Mouse (Mus musculus) adrenal gland, postnatal 25 days (tissue): ENCODE measurements at regions not wholly inside any gene's neighbourhood (a gene's known extent, or its start where the extent isn't known, plus 50 kb on each side); places are given as distances from the start of the nearest gene placed in this dataset.

Experiments used
- DNase-seq: peaks from one replicate; pipeline ENCODE4 v3.0.0; 2021; ENCODE audit warnings: mixed read lengths

- DNase-seq, result no peak
These were observed 141.4 kb downstream of the Irs2 start for GRCm38 (mm10) chr8:10866696-10867395.

- no peak for DNase-seq
These were observed 142.2 kb downstream of the Irs2 start for GRCm38 (mm10) chr8:10865941-10866513.

- no peak for DNase-seq
These were observed 142.8 kb downstream of the Irs2 start for GRCm38 (mm10) chr8:10865415-10865821.

DNA sequence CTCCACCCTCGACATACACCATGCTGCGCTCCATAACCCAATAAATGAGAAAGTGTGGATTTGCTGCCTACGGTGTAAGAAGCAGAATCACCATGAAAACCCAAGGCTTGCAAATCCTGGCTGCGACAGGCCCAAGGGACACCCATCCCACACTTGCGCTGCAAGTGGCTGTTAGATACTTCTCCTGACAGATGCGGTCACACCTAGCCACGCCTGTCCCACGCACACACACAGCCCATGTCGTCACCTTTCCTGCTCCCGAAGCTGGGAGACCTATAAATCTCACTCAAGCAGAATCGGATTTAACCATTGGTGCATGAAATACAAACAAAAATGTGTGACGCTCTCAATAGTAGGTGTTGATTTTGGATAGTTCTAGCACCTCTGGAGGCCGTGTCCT lies 145.8 kb downstream of the Irs2 start:
- DNase-seq, result no peak

- no peak for DNase-seq
These were observed 147.4 kb downstream of the Irs2 start for GRCm38 (mm10) chr8:10860810-10861209.

- DNase-seq, result no peak
These were observed 150.4 kb downstream of the Irs2 start for GRCm38 (mm10) chr8:10857874-10858273.

DNA sequence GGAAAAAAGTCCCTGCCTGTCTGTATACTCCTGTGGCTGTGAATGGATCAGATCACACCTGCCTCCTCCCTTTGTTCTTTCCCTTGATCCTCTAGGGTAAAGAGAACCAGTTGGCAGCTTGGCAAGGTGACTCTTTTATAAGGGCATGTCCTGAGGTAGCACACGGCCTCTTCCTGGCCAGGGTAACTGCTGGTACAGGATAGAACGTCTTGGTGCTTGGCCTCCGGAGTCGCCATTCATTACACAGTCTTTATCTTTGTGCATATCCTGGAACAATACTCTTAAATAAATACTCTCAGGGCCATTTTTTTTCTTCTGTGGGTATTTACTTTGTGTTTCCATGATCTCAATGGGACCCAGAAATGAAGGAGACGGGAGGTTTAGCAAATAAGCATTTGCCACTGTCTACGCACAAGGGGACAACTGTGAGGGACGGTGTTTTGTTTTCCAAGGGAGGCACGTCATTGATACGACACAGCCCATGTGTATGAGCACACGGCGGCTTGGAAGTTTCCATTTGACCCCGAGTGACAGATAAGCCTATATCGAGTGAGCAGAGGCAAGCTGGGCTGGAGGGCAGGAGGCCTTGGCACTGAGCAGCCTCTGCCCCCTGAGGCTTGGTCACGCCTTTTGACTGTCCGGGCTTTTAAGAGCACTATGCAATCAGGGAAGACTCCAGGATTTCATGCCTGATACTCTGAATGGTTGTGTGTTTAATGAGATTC lies 151.1 kb downstream of the Irs2 start:
- no peak for DNase-seq

GRCm38 (mm10) chr8:10855696-10856095 lies 152.6 kb downstream of the Irs2 start:
- DNase-seq, result no peak

DNA sequence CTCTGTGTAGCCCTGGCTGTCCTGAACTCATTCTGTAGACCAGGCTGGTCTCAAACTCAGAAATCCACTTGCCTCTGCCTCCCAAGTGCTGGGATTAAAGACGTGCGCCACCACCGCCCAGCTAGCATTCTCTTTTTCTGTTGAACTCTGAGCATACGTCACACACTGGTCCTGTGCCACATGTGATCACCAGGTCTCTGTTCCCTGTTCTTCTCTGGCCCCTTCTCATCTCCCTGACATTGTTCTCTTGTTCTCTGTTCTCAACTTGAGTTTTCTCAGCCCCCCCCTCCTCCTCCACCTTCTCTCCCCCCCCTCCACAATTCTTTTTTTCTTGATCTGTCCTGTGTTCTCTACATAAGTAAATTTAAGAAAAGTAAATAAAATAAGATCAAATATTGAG lies 153.1 kb downstream of the Irs2 start:
- no peak for DNase-seq

DNA sequence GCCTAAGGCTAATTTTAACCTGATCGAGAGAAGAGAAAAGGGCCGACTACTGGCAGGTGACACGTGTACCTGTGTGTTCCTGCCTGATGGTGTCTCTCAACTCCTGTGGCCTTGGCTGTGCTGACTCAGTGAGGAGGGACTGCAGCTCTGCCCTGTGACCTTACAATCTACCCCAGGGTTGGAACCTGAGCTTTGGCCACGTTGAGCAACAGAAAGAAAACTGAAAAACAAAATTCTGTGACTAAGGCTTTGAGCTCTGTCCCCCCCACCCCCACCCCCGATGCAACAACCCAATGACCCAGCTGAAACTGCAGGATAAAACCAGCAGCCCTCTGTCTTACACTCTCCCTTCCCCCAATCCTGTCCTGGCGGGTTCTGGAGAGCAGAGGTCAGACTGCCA lies 153.7 kb downstream of the Irs2 start:
- no peak for DNase-seq

- no peak for DNase-seq
These were observed 154.4 kb downstream of the Irs2 start for GRCm38 (mm10) chr8:10853901-10854300.

DNA sequence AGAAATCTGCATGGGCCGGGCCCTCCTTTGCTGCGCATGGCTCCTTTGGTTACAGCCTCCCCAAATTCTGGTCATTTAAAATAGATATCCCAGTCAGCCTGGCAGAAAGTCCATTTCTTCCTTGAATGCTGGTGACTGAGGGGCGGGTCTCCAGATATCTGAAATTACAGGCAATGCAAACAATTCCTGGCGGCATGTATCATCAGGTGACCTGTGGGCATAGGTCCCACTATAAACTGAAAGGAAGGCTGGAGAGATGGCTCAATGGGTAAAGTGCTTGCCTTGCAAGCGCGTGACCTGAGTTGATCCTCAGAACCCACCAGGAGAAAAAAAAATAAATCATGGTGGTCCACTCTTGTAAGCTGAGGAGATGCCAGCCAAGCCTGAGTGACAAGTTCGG lies 158.3 kb downstream of the Irs2 start:
- no peak for DNase-seq

DNA sequence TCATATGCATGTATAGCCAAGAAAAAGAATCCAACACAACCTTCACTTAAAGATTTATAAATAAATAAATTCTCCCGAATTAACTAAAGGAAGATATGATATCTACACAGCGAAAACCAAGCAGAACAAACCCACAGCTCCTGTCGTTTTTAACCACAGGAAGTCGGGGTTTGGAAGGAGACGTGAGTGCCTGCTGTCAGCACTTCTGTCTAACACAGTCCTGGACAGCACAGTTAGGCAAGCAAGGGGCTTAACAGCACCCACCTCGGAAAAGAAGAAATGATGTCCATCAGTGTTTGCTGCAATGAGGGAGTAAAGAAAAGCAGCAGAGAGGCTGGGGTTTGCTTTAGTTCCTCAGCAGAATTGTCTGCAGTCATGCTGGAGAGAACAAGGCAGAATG lies 162.7 kb downstream of the Irs2 start:
- no peak for DNase-seq

GRCm38 (mm10) chr8:10840853-10841531 lies 167.3 kb downstream of the Irs2 start:
- no peak for DNase-seq

GRCm38 (mm10) chr8:10840044-10840443 lies 168.2 kb downstream of the Irs2 start:
- no peak for DNase-seq

GRCm38 (mm10) chr8:10835054-10835453 lies 173.2 kb downstream of the Irs2 start:
- DNase-seq, result no peak

DNA sequence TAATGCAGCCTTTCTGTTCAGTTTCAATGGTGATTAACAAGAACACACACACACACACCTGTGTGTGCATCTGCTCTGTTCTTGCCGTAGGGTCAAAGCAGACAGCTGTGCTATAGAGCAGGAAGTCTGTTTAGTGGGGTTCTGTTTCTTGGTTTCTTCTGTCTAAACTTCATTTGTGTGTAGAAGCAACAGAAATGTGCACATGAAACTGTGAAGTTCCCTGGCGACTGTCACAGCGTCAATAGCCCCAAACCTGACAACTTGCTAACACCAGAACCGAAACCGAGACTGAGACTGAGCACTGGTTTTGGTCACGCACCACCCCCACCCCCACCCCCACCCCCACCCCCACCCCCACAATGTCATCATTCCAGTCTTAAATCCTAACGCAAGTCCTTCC lies 176.4 kb downstream of the Irs2 start:
- no peak for DNase-seq

DNA sequence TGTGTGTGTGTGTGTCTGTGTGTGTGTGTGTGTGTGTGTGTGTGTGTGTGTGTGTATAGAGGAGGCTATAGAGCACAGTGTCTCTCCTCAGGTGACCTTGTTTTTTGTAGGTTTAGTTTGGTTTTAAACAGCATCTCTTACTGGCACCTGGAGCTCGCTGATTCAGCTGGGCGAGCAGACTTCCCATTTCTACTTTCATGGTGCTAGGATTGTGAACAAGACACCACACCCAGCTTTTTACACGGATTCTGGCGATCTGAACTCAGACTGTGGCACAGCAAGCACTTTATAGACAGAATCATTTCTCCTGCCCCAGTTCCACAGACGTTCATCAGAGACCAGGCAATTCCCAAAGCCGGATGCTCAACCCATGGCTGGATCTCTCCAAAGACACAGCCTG lies 177.0 kb downstream of the Irs2 start:
- no peak for DNase-seq

DNA sequence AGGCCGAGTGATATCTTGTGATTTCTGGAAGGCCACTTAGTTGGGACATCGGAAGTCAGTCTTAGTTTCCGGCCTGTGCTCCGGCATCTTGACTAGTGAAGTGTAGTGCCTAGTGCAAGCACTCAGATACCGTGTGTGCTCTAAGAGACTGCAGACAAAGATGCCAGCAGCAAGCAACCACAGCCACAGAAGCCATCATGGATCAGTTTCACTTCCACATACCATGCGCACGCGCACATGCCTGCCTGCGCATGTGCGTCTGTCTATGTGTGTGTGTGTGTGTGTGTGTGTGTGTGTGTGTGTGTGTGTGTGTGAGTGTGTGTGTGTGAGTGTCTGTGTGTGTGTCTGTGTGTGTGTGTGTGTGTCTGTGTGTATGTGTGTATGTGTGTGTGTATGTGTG lies 177.4 kb downstream of the Irs2 start:
- no peak for DNase-seq

- no peak for DNase-seq
These were observed 179.7 kb downstream of the Irs2 start for GRCm38 (mm10) chr8:10828580-10828979.

DNA sequence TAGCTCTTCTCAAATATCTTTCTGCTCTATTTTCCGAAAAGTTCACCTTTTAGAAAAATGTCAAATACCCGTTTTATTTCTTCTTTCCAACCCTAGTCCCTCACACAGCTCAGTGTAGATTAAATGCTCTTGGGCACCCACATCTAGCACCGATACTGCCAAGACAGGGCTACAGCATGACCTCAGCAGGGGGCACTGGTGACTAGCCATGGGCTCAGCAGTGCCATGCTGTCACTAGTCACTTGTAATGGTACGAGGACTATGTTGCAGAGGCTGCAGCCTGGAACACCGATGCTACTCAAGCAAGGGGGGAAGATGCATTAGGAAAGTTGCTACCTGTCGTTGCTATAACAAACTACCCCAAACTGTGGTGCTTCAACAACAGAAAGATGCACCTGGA lies 180.7 kb downstream of the Irs2 start:
- no peak for DNase-seq

DNA sequence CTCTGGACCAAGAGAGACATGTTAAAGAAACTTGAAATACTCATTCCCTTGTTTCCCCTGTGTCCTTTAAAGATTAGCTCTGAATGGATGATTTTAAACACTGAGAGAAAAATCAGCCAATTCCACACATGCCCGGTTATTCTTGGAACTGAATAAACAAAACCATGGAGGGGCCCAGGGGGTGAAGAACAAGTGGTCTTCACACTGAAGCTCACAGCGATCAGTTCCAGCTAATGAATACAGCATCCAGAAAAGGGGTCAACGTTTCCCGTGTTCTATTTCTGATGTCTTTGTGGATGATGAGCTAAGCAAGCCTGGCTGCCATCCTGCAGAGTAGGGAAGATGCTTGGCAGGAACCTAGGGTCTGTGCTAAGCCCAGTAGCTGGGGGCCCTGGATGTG lies 182.3 kb downstream of the Irs2 start:
- no peak for DNase-seq
